Mouse (Mus musculus): ENCODE data around the gene Mia2. TPM values are rescaled to one million over a fixed set of nuclear protein-coding genes. Genes with fewer than 3 reads are reported as not detected.
"Not testable (repeated sequence)": the region's sequence is repeated elsewhere in the genome, so short reads cannot be mapped to it uniquely, and the experiment has no call there.

Mia2 gene
- total RNA-seq (2021), result 100 to 1,000 TPM in 1 of 2 experiments, 10 to 100 TPM in 1; 85.7 to 150 TPM
- long read RNA-seq, experiment 1, full-length matches to known transcripts, result 40 of 80 reads
- long read RNA-seq, experiment 1, partial matches to known transcripts, result 4 of 80 reads
- long read RNA-seq, experiment 1, other reads (novel, unspliced or antisense), result 36 of 80 reads
- long read RNA-seq, experiment 2, full-length matches to known transcripts, result 94 of 140 reads
- long read RNA-seq, experiment 2, partial matches to known transcripts, result 11 of 140 reads
- long read RNA-seq, experiment 2, other reads (novel, unspliced or antisense), result 35 of 140 reads

DNA sequence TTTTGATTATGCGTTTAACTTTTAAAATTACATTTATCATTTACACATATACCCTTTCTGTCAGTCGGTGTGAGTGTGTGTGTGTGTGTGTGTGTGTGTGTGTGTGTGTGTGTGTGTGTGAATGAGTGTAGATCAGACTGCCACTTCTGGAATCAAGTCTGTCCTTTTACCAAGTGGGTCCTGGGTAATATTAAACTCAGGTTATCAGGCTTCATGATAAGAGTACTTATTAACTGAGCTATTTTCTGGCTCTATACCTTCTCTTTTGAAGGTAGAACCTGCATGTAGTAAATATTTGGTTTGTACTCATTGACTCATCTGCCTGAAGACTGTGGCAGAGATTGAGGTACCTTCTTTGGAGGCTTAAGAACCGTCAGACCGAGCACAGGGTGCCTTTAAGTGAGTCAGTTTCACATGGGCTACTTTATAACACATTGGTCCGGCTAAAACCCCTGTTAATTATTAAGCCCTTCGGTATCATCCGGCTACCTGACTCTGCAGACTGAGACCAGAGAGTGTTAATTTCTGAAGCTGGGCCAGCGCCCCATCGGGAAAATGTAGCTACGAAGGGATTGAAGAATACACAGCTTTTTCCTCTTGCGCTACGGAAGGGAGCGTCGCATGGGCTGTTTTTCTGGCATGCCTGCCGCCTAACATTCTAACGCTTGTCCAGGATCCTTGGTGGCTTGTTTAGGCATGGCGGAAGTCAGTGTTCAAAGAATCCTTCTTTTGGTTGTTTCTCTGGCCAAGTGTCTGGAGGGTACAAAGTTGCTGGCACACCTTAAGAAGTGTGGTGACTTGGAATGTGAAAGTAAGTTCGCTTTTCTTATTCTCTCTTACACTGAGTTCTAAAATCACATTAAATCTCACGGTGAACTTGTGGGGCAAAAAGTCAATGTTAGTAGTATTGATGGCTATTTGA lies at the start of gene Mia2:
Mia2 (plus strand) TSS at position 696 of the 922 bp plus-strand sequence.
- DNase-seq (ENCODE audit: low spot score in 2 of 2), result no peak

DNA sequence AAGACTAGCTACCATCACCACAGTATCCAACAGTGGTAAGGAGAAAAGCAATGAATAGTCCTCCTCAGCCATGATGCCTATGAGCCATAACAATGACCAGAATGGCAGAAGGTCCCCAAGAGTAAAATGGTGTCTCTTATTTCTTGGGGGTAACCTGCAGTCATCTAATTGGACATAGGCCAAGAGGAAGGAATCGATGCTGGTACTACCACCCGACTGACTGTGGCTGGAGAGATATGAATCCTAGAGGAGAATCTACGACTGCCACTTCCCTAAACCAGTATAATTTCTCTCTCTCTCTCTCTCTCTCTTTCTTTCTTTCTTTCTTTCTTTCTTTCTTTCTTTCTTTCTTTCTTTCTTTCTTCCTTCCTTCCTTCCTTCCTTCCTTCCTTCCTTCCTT lies 43.1 kb upstream of the Mia2 start:
- DNase-seq (ENCODE audit: low spot score in 2 of 2), result no peak

DNA sequence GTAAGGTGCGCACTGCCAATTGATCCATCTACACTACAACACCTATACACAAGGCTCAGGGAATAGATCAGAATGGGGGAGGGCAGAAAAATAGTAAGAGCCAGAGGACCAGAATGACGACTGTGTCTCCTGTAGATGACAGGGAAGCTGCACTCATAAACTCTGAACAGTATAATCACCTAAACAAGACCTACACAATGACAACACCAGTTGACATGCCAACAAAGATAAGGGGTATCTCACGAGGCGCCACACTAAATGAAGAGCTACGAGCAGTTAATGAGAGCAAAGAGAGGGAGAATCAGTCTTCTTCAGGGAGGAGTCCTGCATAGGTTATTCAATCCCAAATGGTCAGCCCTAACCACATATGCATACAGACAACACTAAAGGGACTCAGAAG lies 42.4 kb upstream of the Mia2 start:
- no peak for DNase-seq (ENCODE audit: low spot score in 2 of 2)

- no peak for DNase-seq (ENCODE audit: low spot score in 2 of 2)
Measured at GRCm38 (mm10) chr12:59053976-59054375, 41.6 kb upstream of the Mia2 start.

GRCm38 (mm10) chr12:59055196-59055850 lies 40.3 kb upstream of the Mia2 start:
- DNase-seq (ENCODE audit: low spot score in 2 of 2), result no peak

- no peak for DNase-seq (ENCODE audit: low spot score in 2 of 2)
Measured at GRCm38 (mm10) chr12:59056222-59056621, 39.4 kb upstream of the Mia2 start.

DNA sequence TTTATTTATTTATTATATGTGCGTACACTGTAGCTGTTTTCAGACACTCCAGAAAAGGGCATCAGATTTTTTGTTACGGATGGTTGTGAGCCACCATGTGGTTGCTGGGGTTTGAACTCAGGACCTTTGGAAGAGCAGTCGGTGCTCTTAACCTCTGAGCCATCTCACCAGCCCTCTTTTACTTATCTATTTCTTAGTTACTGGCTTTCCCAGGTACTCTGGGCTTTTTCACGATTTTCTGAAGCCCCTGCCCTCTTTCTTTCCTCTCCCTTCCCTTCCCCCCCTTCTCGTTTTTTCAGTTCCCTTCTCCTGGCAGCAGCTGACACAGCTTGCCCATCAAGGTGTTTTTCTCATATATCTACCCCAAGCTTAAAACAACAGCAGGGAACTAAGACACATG lies 37.4 kb upstream of the Mia2 start:
- DNase-seq (ENCODE audit: low spot score in 2 of 2), result not testable (repeated sequence)

DNA sequence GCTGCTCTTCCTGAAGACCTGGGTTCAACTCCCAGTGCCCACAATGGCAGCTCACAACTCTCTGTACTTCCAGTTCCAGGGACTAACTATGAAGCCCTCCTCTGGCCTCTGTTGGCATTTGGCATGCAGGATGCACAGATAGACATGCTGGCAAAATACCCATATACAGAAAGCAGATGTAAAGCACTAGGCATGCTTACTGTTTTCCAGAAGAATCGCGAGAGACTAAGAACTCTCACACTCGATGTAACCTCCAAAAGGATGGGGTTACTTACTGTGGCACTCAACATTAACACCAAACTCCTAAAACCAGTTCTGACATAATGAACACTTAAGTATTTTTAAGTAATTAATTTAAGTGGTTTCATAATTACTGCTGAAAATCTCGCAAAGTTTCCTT lies 35.3 kb upstream of the Mia2 start:
- no peak for DNase-seq (ENCODE audit: low spot score in 2 of 2)

DNA sequence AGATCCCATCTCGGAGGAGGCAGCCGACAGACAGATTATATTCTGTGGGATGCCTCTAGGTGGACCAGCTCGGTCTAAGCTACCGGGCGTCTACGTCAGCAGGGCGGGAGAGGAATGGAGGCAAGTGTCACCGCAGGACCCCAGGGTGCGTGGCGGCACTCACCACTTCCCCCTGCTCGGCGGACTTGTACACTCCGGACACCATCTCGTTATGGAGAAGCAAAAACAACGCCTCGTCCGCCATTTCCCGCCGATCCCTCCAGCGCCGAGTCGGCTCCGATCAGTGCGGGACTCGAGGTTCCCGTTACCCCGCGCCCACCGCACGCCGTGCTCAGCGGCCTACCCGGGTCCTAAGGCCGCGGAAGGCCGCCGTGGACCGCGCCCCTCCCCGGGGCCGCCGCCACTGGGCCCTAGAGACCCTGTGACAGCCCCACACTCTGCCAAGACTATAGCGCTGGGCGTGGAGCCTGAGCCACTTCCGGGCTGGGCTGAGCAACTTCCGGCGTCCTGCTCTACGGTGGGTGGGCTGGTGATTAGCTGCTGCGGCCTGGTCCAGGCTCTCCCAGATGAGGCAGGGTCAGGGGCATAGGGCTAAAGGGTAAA lies 34.5 kb upstream of the Mia2 start, which contains the start of gene Trappc6b:
Trappc6b (minus strand) TSS at position 480 of the 603 bp plus-strand sequence.
- DNase-seq (ENCODE audit: low spot score in 2 of 2), result peak; percentile 68 to 70

DNA sequence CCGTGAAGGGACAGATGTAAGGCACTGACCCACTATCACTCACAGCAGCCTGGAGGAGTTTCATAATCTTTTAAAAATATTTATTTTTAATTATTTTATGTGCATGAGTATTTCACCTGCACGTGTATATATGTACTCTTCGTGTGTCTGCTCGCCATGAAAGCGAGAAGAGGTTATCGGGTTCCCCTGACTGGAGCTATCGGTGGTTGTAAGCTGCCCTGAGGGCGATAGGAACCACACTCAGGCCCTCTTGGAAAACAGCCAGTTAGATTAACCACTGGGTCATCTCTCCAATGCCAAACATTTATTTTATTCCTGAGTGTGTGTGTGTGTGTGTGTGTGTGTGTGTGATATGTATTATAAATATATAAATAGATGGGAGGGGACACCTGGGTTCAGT lies 30.8 kb upstream of the Mia2 start:
- DNase-seq (ENCODE audit: low spot score in 2 of 2), result no peak

DNA sequence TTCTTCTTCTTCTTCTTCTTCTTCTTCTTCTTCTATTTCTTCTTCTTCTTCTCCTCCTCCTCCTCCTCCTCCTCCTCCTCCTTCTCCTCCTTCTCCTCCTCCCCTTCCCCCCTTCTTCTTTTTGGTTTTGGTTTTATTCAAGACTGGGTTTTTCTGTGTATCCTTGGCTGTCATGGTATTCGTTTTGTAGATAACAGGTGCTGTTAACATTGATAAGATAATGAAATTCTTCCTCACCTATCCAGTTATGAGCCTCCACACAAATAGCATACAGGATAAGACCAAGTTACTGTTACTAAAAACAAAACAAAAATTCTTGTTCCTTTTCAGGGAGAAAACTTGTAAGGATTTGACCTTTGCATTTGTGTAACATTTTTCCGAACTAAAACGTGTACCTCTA lies 29.8 kb upstream of the Mia2 start:
- DNase-seq (ENCODE audit: low spot score in 2 of 2), result no peak

DNA sequence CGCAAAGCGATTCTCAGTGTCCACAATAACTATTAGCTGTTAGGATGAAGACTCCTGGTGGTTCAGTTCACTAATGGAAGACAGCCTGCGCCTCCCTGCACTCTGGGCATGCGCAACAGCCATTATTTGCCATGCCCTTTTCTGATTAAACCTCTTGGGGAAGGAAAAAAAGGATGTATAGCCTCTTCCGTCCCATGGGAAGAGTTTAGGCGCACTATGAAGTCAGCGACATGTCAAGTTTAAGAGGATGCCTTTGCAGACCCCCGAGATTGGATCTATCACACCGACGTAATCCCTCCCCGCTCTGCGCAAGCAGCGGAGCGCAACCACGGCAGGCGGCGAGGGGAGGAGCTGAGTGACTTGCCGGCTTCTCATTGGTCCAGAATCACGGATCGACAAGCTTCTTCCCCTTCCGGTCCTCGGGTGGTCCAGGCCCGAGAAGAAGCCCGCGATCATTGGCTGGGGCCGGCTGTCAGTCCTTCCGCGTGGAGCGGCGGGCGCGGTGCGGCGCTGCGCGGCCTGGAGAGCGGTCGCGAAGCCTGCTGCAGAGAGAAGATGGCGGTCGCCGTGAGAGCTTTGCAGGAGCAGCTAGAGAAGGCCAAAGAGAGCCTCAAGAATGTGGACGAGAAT lies 29.0 kb upstream of the Mia2 start, which contains the start of gene Pnn:
Pnn (plus strand) TSS at position 437 of the 630 bp plus-strand sequence.
- peak; percentile 93 for DNase-seq (ENCODE audit: low spot score in 2 of 2)

GRCm38 (mm10) chr12:59067095-59067494 lies 28.5 kb upstream of the Mia2 start:
- peak in 1 of 2 experiments; percentile 54 for DNase-seq (ENCODE audit: low spot score in 2 of 2)

- DNase-seq (ENCODE audit: low spot score in 2 of 2), result no peak
Measured at GRCm38 (mm10) chr12:59068791-59069190, 26.8 kb upstream of the Mia2 start.

- no peak for DNase-seq (ENCODE audit: low spot score in 2 of 2)
Measured at GRCm38 (mm10) chr12:59072286-59072685, 23.3 kb upstream of the Mia2 start.

- no peak for DNase-seq (ENCODE audit: low spot score in 2 of 2)
Measured at GRCm38 (mm10) chr12:59074052-59074451, 21.5 kb upstream of the Mia2 start.

DNA sequence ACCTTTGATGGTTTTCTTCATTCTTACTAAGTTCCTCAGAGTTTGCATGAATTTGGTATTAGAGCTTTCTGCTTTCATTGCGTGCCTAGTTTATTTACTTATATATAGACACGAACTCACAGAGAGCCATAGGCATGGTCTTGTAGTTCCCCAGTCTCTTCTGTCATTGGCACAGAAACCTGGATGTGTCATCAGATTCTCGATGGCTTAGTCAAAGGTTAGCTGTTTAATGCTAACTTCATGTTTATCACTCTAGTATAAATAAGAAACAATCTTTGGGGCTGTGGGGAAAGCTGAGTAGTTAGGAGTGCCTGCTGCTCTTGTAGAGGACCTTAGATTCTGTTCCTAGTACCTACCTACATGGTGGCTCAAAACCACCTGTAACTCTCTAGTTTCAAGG lies 18.6 kb upstream of the Mia2 start:
- DNase-seq (ENCODE audit: low spot score in 2 of 2), result no peak

GRCm38 (mm10) chr12:59077883-59078282 lies 17.7 kb upstream of the Mia2 start:
- DNase-seq (ENCODE audit: low spot score in 2 of 2), result no peak

DNA sequence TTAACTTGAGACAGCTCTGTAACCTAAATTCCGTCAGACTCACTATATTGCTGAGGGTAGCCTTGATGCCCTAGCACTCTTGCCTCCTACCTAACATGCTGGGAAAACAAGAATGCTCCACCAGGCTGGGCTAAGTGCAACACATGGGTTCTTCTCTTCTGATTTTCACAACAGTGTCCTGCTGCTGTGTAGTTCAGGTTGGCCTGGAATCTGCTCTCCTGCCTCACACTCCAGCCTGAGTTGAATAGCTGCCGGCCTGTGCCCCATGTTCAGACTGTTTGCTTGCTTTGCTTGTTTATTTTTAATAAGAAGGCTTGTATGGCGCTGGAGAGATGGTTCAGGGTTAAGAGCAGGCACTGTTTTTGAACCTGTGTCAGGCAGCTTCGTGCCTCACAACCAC lies 15.1 kb upstream of the Mia2 start:
- DNase-seq (ENCODE audit: low spot score in 2 of 2), result no peak

GRCm38 (mm10) chr12:59084446-59084845 lies 11.2 kb upstream of the Mia2 start:
- DNase-seq (ENCODE audit: low spot score in 2 of 2), result no peak

- no peak for DNase-seq (ENCODE audit: low spot score in 2 of 2)
Measured at GRCm38 (mm10) chr12:59086171-59086570, 9.4 kb upstream of the Mia2 start.

Data from adrenal gland, adult 18-20 months (tissue).